Comparison of ENCODE assay signal across 10 mouse cellular contexts in the genomic region with DNA sequence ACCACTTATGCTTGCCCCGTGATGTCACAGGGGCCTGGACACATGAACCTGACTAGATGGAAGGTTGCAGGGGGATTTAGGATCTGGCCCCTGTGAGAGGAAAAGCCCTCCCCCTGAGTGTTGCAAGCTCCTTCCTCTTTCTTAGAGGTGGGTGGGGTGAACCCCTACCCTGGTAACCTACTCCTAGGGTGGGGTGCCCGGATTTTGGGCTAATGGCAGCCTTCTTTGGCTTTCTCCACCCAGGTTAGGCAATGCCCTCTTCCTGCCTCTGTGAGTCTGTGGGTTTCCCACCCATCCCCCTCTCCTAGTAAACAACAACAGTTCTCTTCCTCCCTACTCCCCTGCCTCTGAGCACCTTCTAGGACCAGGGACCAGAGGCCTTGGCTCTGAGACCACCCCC. TPM values are rescaled to one million over a fixed set of nuclear protein-coding genes. Genes with fewer than 3 reads are reported as not detected.
DNase-seq lines count a peak whose midpoint lies in the region; TF ChIP-seq lines count a peak whose summit lies in the region.
"Had no signal": no experiment of that assay in that cellular context is flagged by ENCODE, and none has a peak within 500 bp of the region (broad histone marks: within the 10 kb centered on the region; RNA-seq: fewer than 3 reads in every experiment).

No protein-coding gene starts in this region.

- H3K27ac ChIP-seq in MEL (ENCODE audit: control insufficient read depth, low read depth, low read length): no peak overlapping the region
- H3K27ac ChIP-seq: midbrain, embryonic 12.5 days had no signal

- TF ChIP-seq POLR2A in MEL (IDR thresholded peaks at IDR 0.05; ENCODE audit: control insufficient read depth in 1 of 2, insufficient read depth in 1 of 2, low read depth in 1 of 2, low read length in 2 of 2, poor library complexity in 1 of 2): no peak

- intact Hi-C loops in heart, postnatal 14 days (cut with DNase I): no loop called here
- intact Hi-C loops in heart, postnatal 10 days (cut with DNase I): no loop called here

- TF ChIP-seq EP300 in MEL (IDR thresholded peaks at IDR 0.05; ENCODE audit: low read depth in 1 of 2, low read length in 2 of 2): 0 out of 4 replicates have a peak, but pooled peaks of 1 of the 2 experiments have one; percentile 38

- TF ChIP-seq RAD21 in MEL (IDR thresholded peaks at IDR 0.05; ENCODE audit: low read depth, low read length): no peak

- peaks cover 26 to 48% of the 10 kb centered on the region in 2 experiments for H3K4me1 ChIP-seq in MEL (ENCODE audit: control insufficient read depth in 1 of 2, insufficient read depth in 2 of 2, low read length in 2 of 2)

- 0 out of 2 replicates have a peak, but pooled peaks cover 2% of the 10 kb centered on the region for H3K79me2 ChIP-seq in MEL (ENCODE audit: control insufficient read depth, insufficient read depth, low read length, poor library complexity)

- H3K27me3 ChIP-seq in MEL (ENCODE audit: control insufficient read depth in 1 of 2, insufficient read depth in 2 of 2, low read length in 2 of 2): no peaks in the 10 kb centered on the region
- H3K27me3 ChIP-seq: midbrain, embryonic 12.5 days had no signal

- no peak overlapping the region for H3K4me3 ChIP-seq in MEL (ENCODE audit: control insufficient read depth in 1 of 2, insufficient read depth in 1 of 2, low read depth in 2 of 2, low read length in 2 of 2)
- H3K4me3 ChIP-seq: midbrain, embryonic 12.5 days had no signal

- H3K9ac ChIP-seq in MEL (ENCODE audit: control insufficient read depth, low read depth, low read length, poor library complexity, severe bottlenecking): no peak overlapping the region
- H3K9ac ChIP-seq: midbrain, embryonic 12.5 days had no signal

- no peak for TF ChIP-seq CTCF in MEL (IDR thresholded peaks at IDR 0.05 in 2 of 3, conservative IDR thresholded peaks at IDR 0.05 in 1 of 3; ENCODE audit: control insufficient read depth in 1 of 3, insufficient read depth in 1 of 3, low read depth in 2 of 3, low read length in 3 of 3, poor library complexity in 1 of 3, severe bottlenecking in 1 of 3)

- peaks cover 0 to 44% of the 10 kb centered on the region in 2 experiments; a peak in 2 of 4 replicates for H3K36me3 ChIP-seq in MEL (ENCODE audit: control insufficient read depth in 1 of 2, insufficient read depth in 2 of 2, low read length in 2 of 2)
- H3K36me3 ChIP-seq: midbrain, embryonic 12.5 days had no signal

- DNase-seq in heart, postnatal 14 days: peak; percentile 5 to 13
- no peak for DNase-seq in heart, postnatal 10 days
- peak; percentile 30 to 41 for DNase-seq in B cell, adult 2 months
- peak; percentile 50 for DNase-seq in MEL (ENCODE audit: low read depth, low spot score)
- peak; percentile 68 for DNase-seq in lung, postnatal 25 days (ENCODE audit: low spot score)
- DNase-seq in cerebellum, postnatal 14 days: no peak
- no peak for DNase-seq in embryo, embryonic 10.5 days (ENCODE audit: low spot score)
- no peak for DNase-seq in embryo, embryonic 10 days (ENCODE audit: low spot score)
- DNase-seq: kidney, adult 18-20 months had no signal

- H3K9me3 ChIP-seq in MEL (replicated peaks; ENCODE audit: insufficient read depth, low read length): no peaks in the 10 kb centered on the region
- H3K9me3 ChIP-seq: midbrain, embryonic 12.5 days had no signal

TF ChIP-seq in MEL, 35 proteins besides CTCF, POLR2A, EP300 and RAD21:
- no peak for TF ChIP-seq RCOR1 (IDR thresholded peaks at IDR 0.05; ENCODE audit: low read depth, low read length)
- no peak for TF ChIP-seq ETS1 (IDR thresholded peaks at IDR 0.05; ENCODE audit: low read depth, low read length)
- TF ChIP-seq TAL1 (IDR thresholded peaks at IDR 0.05; ENCODE audit: low read length): no peak
- no peak for TF ChIP-seq ZKSCAN1 (IDR thresholded peaks at IDR 0.05; ENCODE audit: low read depth, low read length)
- TF ChIP-seq SMC3 (IDR thresholded peaks at IDR 0.05; ENCODE audit: low read depth, low read length): no peak
- TF ChIP-seq MAX (IDR thresholded peaks at IDR 0.05; ENCODE audit: low read length): no peak
- TF ChIP-seq ZMIZ1 (IDR thresholded peaks at IDR 0.05; ENCODE audit: low read depth, low read length): no peak
- no peak for TF ChIP-seq ZC3H11A (IDR thresholded peaks at IDR 0.05; ENCODE audit: low read depth, low read length)
- TF ChIP-seq SIN3A (IDR thresholded peaks at IDR 0.05; ENCODE audit: low read length): no peak
- TF ChIP-seq MYC (IDR thresholded peaks at IDR 0.05; ENCODE audit: low read depth, low read length): no peak
- no peak for TF ChIP-seq MYB (IDR thresholded peaks at IDR 0.05; ENCODE audit: low read depth, low read length)
- no peak for TF ChIP-seq GATA1 (IDR thresholded peaks at IDR 0.05; ENCODE audit: low read depth, low read length)
- TF ChIP-seq GABPA (IDR thresholded peaks at IDR 0.05; ENCODE audit: low read depth, low read length): no peak
- TF ChIP-seq HCFC1 (IDR thresholded peaks at IDR 0.05; ENCODE audit: low read depth, low read length): no peak
- no peak for TF ChIP-seq MAZ (IDR thresholded peaks at IDR 0.05; ENCODE audit: low read depth, low read length)
- TF ChIP-seq MXI1 (IDR thresholded peaks at IDR 0.05; ENCODE audit: low read depth, low read length): no peak
TF ChIP-seq in MEL: peak in this region for 0.

RNA-seq across cellular contexts. Expression of a gene that starts 25.1 kb away (rescaled TPM):
- 10 to 100 TPM; 17.9 to 21.6 TPM for total RNA-seq in heart, postnatal 14 days (2021)
- 10 to 100 TPM; 31.9 to 33.0 TPM for total RNA-seq in heart, postnatal 10 days (2021)
- 9.8 and 12.1 TPM in 2 replicates for total RNA-seq in MEL (2012; rRNA removed)
- 10 to 100 TPM in 1 of 2 experiments, not detected in 1; 13.7 TPM for polyA plus RNA-seq in MEL (2012; ENCODE audit: insufficient read depth in 1 of 2, insufficient read length in 2 of 2, low read depth in 1 of 2, low replicate concordance in 2 of 2, missing spikeins in 1 of 2)

RNA-seq across cellular contexts. Expression of a gene that starts 30.1 kb away (rescaled TPM):
- 1 to 10 TPM; 1.5 to 2.0 TPM for total RNA-seq in heart, postnatal 14 days (2021)
- total RNA-seq in heart, postnatal 10 days (2021): 1 to 10 TPM; 1.3 to 2.0 TPM
- total RNA-seq in MEL (2012; rRNA removed): not detected in 2 replicates
- not detected for polyA plus RNA-seq in MEL (2012; ENCODE audit: insufficient read depth in 1 of 2, insufficient read length in 2 of 2, low read depth in 1 of 2, low replicate concordance in 2 of 2, missing spikeins in 1 of 2)

RNA-seq across cellular contexts. Expression of a gene that starts 45.1 kb away (rescaled TPM):
- 1 to 10 TPM in 1 of 2 experiments, under 1 TPM in 1; 0.72 to 2.2 TPM for total RNA-seq in heart, postnatal 14 days (2021)
- total RNA-seq in heart, postnatal 10 days (2021): 1 to 10 TPM; 3.3 to 3.6 TPM
- total RNA-seq in MEL (2012; rRNA removed): 83.4 and 104 TPM in 2 replicates
- polyA plus RNA-seq in MEL (2012; ENCODE audit: insufficient read depth in 1 of 2, insufficient read length in 2 of 2, low read depth in 1 of 2, low replicate concordance in 2 of 2, missing spikeins in 1 of 2): 10 to 100 TPM; 56.9 to 69.4 TPM

Comparison
In these comparisons a context has a peak if more than half of its experiments do, and no peak if none do; other contexts are left out.
1. DNase-seq: peak in heart, postnatal 14 days (2 of 2), B cell, adult 2 months (2 of 2), MEL (single experiment) and lung, postnatal 25 days (single experiment); none in heart, postnatal 10 days (0 of 2), cerebellum, postnatal 14 days (0 of 2), embryo, embryonic 10.5 days (single experiment) and embryo, embryonic 10 days (single experiment).
2. RNA of a gene that starts 45.1 kb away (total RNA-seq): 83.4 to 104 TPM in MEL; 3.3 to 3.6 TPM in heart, postnatal 10 days and 0.72 to 2.2 TPM in heart, postnatal 14 days; every median in the first group is over 10 times any median in the second.